Mouse (Mus musculus) frontal cortex, adult 2 months (tissue): ENCODE data around the gene Foxr1. TPM values are rescaled to one million over a fixed set of nuclear protein-coding genes. Genes with fewer than 3 reads are reported as not detected.

Source experiments
- DNase-seq, 2 experiments: peaks; one replicate each; pipeline ENCODE4 v3.0.0; 2022; ENCODE audit warnings: low spot score in 1 of 2; ENCODE audit errors: extremely low spot score in 1 of 2
- polyA plus RNA-seq: library from polyadenylated mRNA; depleted of rRNA; stranded (reverse); fragments of >200 nt; gene quantifications from 2 replicates; pipeline ENCODE4 v1.2.3, GENCODE M21; 2012; rRNA removed

Foxr1 gene
- polyA plus RNA-seq = not detected in 2 replicates

GRCm38 (mm10) chr9:44440961-44441360 is at the start of gene Foxr1:
Gene Foxr1, minus strand, starts transcription at chr9:44441136.
- no peak for DNase-seq

GRCm38 (mm10) chr9:44490086-44490967 is 49.4 kb upstream of the Foxr1 start:
- DNase-seq = no peak

- no peak for DNase-seq
Observed at GRCm38 (mm10) chr9:44489651-44490085, 48.7 kb upstream of the Foxr1 start.

GRCm38 (mm10) chr9:44488855-44489381 is 48.0 kb upstream of the Foxr1 start:
- no peak for DNase-seq

- DNase-seq = no peak
Observed at GRCm38 (mm10) chr9:44488416-44488815, 47.5 kb upstream of the Foxr1 start.

- no peak for DNase-seq
Observed at GRCm38 (mm10) chr9:44487441-44487840, 46.5 kb upstream of the Foxr1 start.

- no peak for DNase-seq
Observed at GRCm38 (mm10) chr9:44486741-44487421, 45.9 kb upstream of the Foxr1 start.

- no peak for DNase-seq
Observed at GRCm38 (mm10) chr9:44486335-44486734, 45.4 kb upstream of the Foxr1 start.

- no peak for DNase-seq
Observed at GRCm38 (mm10) chr9:44485516-44486161, 44.7 kb upstream of the Foxr1 start.

GRCm38 (mm10) chr9:44485105-44485515 is 44.2 kb upstream of the Foxr1 start:
- no peak for DNase-seq

GRCm38 (mm10) chr9:44484311-44485104 is 43.6 kb upstream of the Foxr1 start:
- no peak for DNase-seq

- no peak for DNase-seq
Observed at GRCm38 (mm10) chr9:44483510-44484044, 42.6 kb upstream of the Foxr1 start.

- DNase-seq = no peak
Observed at GRCm38 (mm10) chr9:44483041-44483509, 42.1 kb upstream of the Foxr1 start.

- DNase-seq = peak; percentile 88 to 93
Observed at GRCm38 (mm10) chr9:44482552-44482951, 41.6 kb upstream of the Foxr1 start, which contains the start of gene Bcl9l. Gene Bcl9l, plus strand, starts transcription at chr9:44482825.

GRCm38 (mm10) chr9:44482112-44482511 is 41.2 kb upstream of the Foxr1 start:
- no peak for DNase-seq

GRCm38 (mm10) chr9:44479628-44480428 is 38.9 kb upstream of the Foxr1 start:
- peak; percentile 77 to 95 for DNase-seq

- peak in 1 of 2 experiments; percentile 68 for DNase-seq
Observed at GRCm38 (mm10) chr9:44478959-44479605, 38.1 kb upstream of the Foxr1 start.

GRCm38 (mm10) chr9:44478229-44478921 is 37.4 kb upstream of the Foxr1 start:
- peak in 1 of 2 experiments; percentile 68 for DNase-seq
